Mouse (Mus musculus) midbrain, embryonic 16.5 days (tissue): ENCODE measurements around the gene Itpa. TPM values are rescaled to one million over a fixed set of nuclear protein-coding genes. Genes with fewer than 3 reads are reported as not detected.
"Not testable (repeated sequence)": the region's sequence is repeated elsewhere in the genome, so short reads cannot be mapped to it uniquely, and the experiment has no call there.

ENCODE experiments used
- ATAC-seq: fragments of 200-750 bp; cut with Nextera tagmentation; 2 replicates; pipeline ENCODE4 v1.8.0; 2017; ENCODE audit warnings: moderate TSS enrichment
- H3K27ac ChIP-seq: fragments of 300-500 bp; sonication (generic); 2 replicates; pipeline ENCODE4 v1.5.1; 2014; ENCODE audit warnings: mild to moderate bottlenecking, low read length, mixed read lengths
- H3K27me3 ChIP-seq: fragments of 300-500 bp; sonication (generic); 2 replicates; pipeline ENCODE4 v1.6.1; 2014; ENCODE audit warnings: low read depth, low read length, mixed read lengths; ENCODE audit not compliant: control insufficient read depth, insufficient read depth
- H3K36me3 ChIP-seq: fragments of 300-500 bp; sonication (generic); 2 replicates; pipeline ENCODE4 v1.6.1; 2014; ENCODE audit warnings: mild to moderate bottlenecking, low read length, moderate library complexity, mixed read lengths; ENCODE audit not compliant: control insufficient read depth, insufficient read depth
- H3K4me1 ChIP-seq: fragments of 300-500 bp; sonication (generic); 2 replicates; pipeline ENCODE4 v1.6.1; 2014; ENCODE audit warnings: mild to moderate bottlenecking, low read length, mixed read lengths; ENCODE audit not compliant: control insufficient read depth, insufficient read depth
- H3K4me2 ChIP-seq: fragments of 300-500 bp; sonication (generic); 2 replicates; pipeline ENCODE4 v1.6.1; 2014; ENCODE audit warnings: mild to moderate bottlenecking, low read length, mixed read lengths
- H3K4me3 ChIP-seq: fragments of 300-500 bp; sonication (generic); 2 replicates; pipeline ENCODE4 v1.5.1; 2014; ENCODE audit warnings: low read depth, mild to moderate bottlenecking, low read length, moderate library complexity, mixed read lengths
- H3K9ac ChIP-seq: fragments of 300-500 bp; sonication (generic); 2 replicates; pipeline ENCODE4 v1.6.1; 2014; ENCODE audit warnings: low read depth, low read length, mixed read lengths
- H3K9me3 ChIP-seq: fragments of 300-500 bp; sonication (generic); replicated peaks from 2 replicates; pipeline ENCODE4 v1.6.1; 2014; ENCODE audit warnings: mild to moderate bottlenecking, low read length, mixed read lengths; ENCODE audit not compliant: control insufficient read depth, poor library complexity, severe bottlenecking
- WGBS: fragments of 180-500 bp; shearing (Covaris S2); extraction: QIAGEN DNeasy Blood & Tissue Kit; methylation state at CpG from one replicate; pipeline ENCODE4 v1.1.7; 2014; 5-methylcytosine and 5-hydroxymethylcytosine counted together
- polyA plus RNA-seq: library from polyadenylated mRNA; unstranded; fragments of >200 nt; fragmentation: Nextera tagmentation; extraction: Ambion mirVana; gene quantifications from 2 replicates; pipeline ENCODE4 v1.2.1, GENCODE M21; 2015

Gene Itpa
- polyA plus RNA-seq, 1 experiment from 2014 or later: 136 TPM

GRCm38 (mm10) chr2:130649028-130649427, 18.4 kb upstream of the Itpa start:
- 76% methylated on average over 6 of the region's 6 CpGs for WGBS
- ATAC-seq, H3K27me3 ChIP-seq: not testable (repeated sequence)

GRCm38 (mm10) chr2:130653303-130653702, 14.1 kb upstream of the Itpa start:
- Histone ChIP-seq H3K27ac (no peak overlapping the region), H3K9ac (no peak overlapping the region), H3K4me1 (no peaks in the 10 kb centered on the region), H3K9me3 (no peaks in the 10 kb centered on the region), H3K27me3 (no peaks in the 10 kb centered on the region), H3K4me3 (no peak overlapping the region), H3K36me3 (peaks cover 25% of the 10 kb centered on the region), H3K4me2 (no peak overlapping the region)
- WGBS: 86% methylated on average over 2 of the region's 2 CpGs
- ATAC-seq: no peak

More at GRCm38 (mm10) chr2:130649028-130649427, 18.4 kb upstream of the Itpa start:
- not testable (repeated sequence) for H3K4me3 ChIP-seq, H3K9me3 ChIP-seq, H3K9ac ChIP-seq, H3K27ac ChIP-seq, H3K4me1 ChIP-seq, H3K36me3 ChIP-seq, H3K4me2 ChIP-seq

DNA sequence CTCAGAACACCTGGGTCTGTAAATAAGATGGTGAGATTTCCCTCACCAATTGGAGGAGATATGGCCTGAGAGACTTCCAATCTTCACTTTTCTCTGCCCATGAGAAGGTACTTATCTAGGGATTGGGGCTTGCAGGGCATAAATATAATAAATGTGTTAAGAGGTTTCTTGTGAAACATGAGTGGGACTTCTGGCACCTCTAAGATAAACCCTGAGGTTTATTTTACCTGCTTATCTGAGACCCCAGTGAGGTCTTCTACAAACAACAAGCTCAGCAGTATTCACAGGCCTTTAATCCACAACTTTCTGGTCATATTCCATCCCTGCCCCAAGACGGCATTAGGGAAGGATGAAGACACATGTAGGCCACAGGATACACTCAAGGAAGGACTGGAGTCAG, 13.7 kb upstream of the Itpa start:
- Histone ChIP-seq H3K27ac (no peak overlapping the region), H3K27me3 (no peaks in the 10 kb centered on the region), H3K9me3 (no peaks in the 10 kb centered on the region), H3K36me3 (peaks cover 25% of the 10 kb centered on the region), H3K9ac (no peak overlapping the region), H3K4me3 (no peak overlapping the region), H3K4me1 (no peaks in the 10 kb centered on the region), H3K4me2 (no peak overlapping the region)
- 96% methylated on average over 1 of the region's 1 CpGs for WGBS
- no peak for ATAC-seq

DNA sequence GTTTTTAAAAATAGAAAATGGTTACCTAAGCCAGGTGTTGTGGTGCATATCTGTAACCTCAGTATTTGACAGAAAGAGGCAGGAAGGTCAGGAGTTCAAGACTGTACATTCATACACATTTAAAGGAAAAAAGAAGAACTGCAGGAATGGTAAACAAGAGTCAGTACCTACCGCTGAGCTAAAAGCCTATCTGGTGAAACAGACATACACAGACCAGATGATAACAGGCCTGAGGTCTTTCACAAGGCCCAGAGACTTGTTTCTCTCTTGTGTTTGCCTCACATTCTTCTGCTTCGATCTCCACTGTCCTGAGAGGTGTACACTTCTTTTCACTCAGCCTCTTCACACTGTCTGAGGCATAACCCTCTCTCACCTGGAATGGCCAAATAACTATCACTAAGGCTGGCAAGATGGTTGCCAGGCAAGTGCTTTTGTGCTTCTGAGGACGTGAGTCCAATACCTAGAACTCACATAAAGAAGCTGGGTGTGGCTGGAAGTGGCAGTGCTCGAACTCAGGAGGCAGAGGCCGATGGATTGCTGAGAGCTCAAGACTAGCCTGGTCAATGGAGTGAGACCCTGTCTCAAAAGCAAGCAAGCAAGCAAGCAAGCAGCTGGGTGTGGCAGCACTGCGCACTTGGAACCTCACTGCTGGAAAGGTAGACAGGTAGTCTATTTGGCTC, 11.6 kb upstream of the Itpa start:
- ATAC-seq: no peak
- Histone ChIP-seq H3K27me3 (no peaks in the 10 kb centered on the region), H3K9ac (no peak overlapping the region), H3K4me2 (no peak overlapping the region), H3K4me1 (no peaks in the 10 kb centered on the region), H3K4me3 (no peak overlapping the region), H3K36me3 (peaks cover 22% of the 10 kb centered on the region), H3K27ac (no peak overlapping the region), H3K9me3 (no peaks in the 10 kb centered on the region)
- 91% methylated on average over 6 of the region's 6 CpGs for WGBS

- H3K27me3 ChIP-seq: no peaks in the 10 kb centered on the region
- ATAC-seq: no peak
- no peak overlapping the region for H3K4me3 ChIP-seq
- no peaks in the 10 kb centered on the region for H3K4me1 ChIP-seq
- peaks cover 24% of the 10 kb centered on the region for H3K36me3 ChIP-seq
- H3K4me2 ChIP-seq: no peak overlapping the region
- H3K27ac ChIP-seq: no peak overlapping the region
- H3K9ac ChIP-seq: no peak overlapping the region
- no peaks in the 10 kb centered on the region for H3K9me3 ChIP-seq
- WGBS: 93% methylated on average over 9 of the region's 9 CpGs
Measured at GRCm38 (mm10) chr2:130656536-130656935, 10.9 kb upstream of the Itpa start.

DNA sequence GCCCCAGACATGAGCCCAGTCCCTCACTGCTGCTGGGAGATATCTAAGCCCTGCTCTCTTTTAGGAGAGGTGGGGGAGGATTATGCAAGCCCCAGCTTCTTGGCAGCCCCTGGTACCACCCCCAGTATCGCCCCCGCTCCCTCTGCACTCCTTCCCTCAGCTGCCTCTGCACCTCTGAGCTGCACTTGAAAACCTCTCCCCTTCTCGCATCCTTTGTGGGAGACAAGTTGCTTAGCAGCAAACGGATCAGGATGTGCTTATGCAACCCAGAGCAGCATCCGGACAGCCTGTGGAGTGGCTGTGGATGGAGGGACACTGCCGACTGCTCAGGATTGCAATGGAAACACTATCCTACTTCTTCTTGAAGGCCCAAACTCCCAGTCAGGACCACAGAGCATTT, 9.9 kb upstream of the Itpa start:
- Histone ChIP-seq H3K4me3 (no peak overlapping the region), H3K4me2 (no peak overlapping the region), H3K27me3 (no peaks in the 10 kb centered on the region), H3K27ac (no peak overlapping the region), H3K9ac (no peak overlapping the region), H3K36me3 (peaks cover 22% of the 10 kb centered on the region), H3K9me3 (no peaks in the 10 kb centered on the region), H3K4me1 (peaks cover 6% of the 10 kb centered on the region)
- 85% methylated on average over 6 of the region's 6 CpGs for WGBS
- no peak for ATAC-seq

DNA sequence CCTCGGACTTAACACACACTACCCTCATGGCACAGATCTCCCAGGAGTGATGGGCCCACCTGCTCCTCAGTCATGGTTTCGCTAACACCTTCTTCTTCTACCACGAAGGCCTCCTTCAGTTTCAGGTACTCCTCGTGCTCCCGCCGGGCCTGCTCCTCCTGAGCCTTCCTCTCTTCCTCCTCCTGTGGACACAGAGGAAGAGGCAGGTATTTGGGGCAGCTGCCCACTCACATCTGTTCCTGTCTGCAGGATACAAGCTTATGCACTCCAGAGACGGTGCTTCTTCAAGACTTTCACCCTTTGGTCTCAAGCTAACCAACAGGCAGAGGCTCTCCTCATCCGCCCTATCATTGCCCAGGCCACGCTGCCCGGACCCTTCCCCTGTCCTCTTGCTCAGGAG, 8.9 kb upstream of the Itpa start:
- no peak for ATAC-seq
- Histone ChIP-seq H3K27me3 (no peaks in the 10 kb centered on the region), H3K27ac (no peak overlapping the region), H3K36me3 (peaks cover 22% of the 10 kb centered on the region), H3K4me1 (peaks cover 16% of the 10 kb centered on the region), H3K4me3 (no peak overlapping the region), H3K9ac (no peak overlapping the region), H3K9me3 (no peaks in the 10 kb centered on the region), H3K4me2 (no peak overlapping the region)
- 97% methylated on average over 10 of the region's 10 CpGs for WGBS

DNA sequence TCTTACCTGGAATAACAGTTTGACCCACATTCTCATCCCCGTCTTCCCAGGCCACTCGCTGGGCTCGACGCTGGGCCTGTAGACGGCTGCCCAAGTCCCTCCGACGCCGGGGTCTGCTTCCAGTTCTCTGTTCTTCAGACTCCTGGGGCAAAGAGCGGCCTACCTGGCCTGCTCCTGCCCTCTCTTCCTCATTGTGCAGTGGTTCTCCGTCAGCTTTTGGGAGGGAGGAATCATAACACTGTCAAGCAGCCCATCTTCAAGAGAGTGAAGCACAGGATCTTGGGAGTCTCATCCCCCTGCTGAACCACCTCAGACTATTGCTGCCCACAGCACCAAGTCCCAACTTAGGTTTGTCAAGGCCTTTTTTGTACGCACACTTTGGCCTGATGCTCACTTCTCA, 4.1 kb upstream of the Itpa start:
- Histone ChIP-seq H3K27ac (peak overlapping the region; percentile 98), H3K4me3 (0 out of 2 replicates have a peak overlapping the region, but pooled peaks have one; percentile 58), H3K36me3 (peaks cover 4% of the 10 kb centered on the region; the same call in 1 of the 2 replicates), H3K9me3 (no peaks in the 10 kb centered on the region), H3K4me1 (peaks cover 25% of the 10 kb centered on the region), H3K4me2 (peak overlapping the region; percentile 79), H3K27me3 (no peaks in the 10 kb centered on the region), H3K9ac (peak overlapping the region; percentile 88)
- 88% methylated on average over 11 of the region's 11 CpGs for WGBS
- no peak for ATAC-seq

DNA sequence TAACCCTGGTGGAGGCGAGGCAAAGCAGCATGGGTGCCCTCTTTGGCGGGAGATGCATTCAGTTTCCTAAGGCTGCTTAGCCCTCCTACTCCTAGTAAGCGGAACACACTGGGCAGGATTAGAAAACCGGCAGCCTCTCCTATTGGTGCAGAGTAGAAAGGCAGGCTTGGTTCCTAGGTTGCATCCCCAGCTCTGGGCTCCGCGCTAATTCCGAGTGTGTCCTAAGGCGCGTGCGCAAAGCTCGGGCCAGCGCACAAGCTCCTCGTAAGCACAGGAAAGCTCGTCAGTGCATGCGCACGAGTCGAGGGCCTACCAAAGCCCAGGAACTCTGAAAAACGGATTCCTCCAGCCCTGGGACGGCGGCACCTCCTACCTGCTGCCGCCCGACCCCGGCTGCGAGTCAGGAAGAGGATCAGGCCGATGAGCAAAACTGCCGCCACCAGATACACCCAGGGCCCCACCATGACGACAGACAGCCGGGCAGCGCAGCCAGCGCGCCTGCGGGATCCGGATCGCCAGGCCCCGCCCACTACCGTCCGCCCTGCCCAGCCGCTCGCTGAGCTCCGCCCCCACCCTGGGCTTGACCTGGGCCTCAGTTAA, 3.2 kb upstream of the Itpa start, which contains the start of gene Ddrgk1:
Ddrgk1 (minus strand) TSS at position 558 of the 600 bp plus-strand sequence.
- peak; percentile 97 for ATAC-seq
- under 1% methylated on average over 40 of the region's 40 CpGs for WGBS

More for the DNA sequence above, 3.2 kb upstream of the Itpa start, which contains the start of gene Ddrgk1:
- Histone ChIP-seq H3K4me2 (peak within 1 kb of the TSS; percentile 79), H3K9ac (peak within 1 kb of the TSS; percentile 88), H3K27ac (peak within 1 kb of the TSS; percentile 98), H3K27me3 (no peaks in the 10 kb centered on the region), H3K4me1 (peaks cover 27% of the 10 kb centered on the region), H3K9me3 (no peaks in the 10 kb centered on the region), H3K36me3 (peaks cover 4% of the 10 kb centered on the region; the same call in 1 of the 2 replicates), H3K4me3 (peak within 1 kb of the TSS; percentile 58)
